Mouse (Mus musculus) midbrain, embryonic 10.5 days (tissue): ENCODE measurements around the gene Sgip1. TPM values are rescaled to one million over a fixed set of nuclear protein-coding genes. Genes with fewer than 3 reads are reported as not detected.

Experiments
- DNase-seq: peaks from one replicate; pipeline ENCODE4 v3.0.0-alpha.2; 2017; ENCODE audit warnings: low spot score
- H3K27ac ChIP-seq: fragments of 300-500 bp; sonication (generic); replicated peaks from 2 replicates; pipeline ENCODE4 v1.5.1; 2016; ENCODE audit warnings: mild to moderate bottlenecking
- H3K27me3 ChIP-seq: fragments of 300-500 bp; sonication (generic); 2 replicates; pipeline ENCODE4 v1.6.1; 2016; ENCODE audit warnings: low read depth, mild to moderate bottlenecking; ENCODE audit not compliant: poor library complexity, severe bottlenecking
- H3K36me3 ChIP-seq: fragments of 300-500 bp; sonication (generic); 2 replicates; pipeline ENCODE4 v1.6.1; 2016; ENCODE audit warnings: mild to moderate bottlenecking, moderate library complexity
- H3K4me1 ChIP-seq: fragments of 300-500 bp; sonication (generic); 2 replicates; pipeline ENCODE4 v1.6.1; 2016
- H3K4me3 ChIP-seq: fragments of 300-500 bp; sonication (generic); 2 replicates; pipeline ENCODE4 v1.5.1; 2016; ENCODE audit warnings: mild to moderate bottlenecking, moderate library complexity
- H3K9me3 ChIP-seq: fragments of 300-500 bp; sonication (generic); replicated peaks from 2 replicates; pipeline ENCODE4 v1.6.1; 2016; ENCODE audit warnings: mild to moderate bottlenecking
- WGBS: fragments of 180-500 bp; shearing (Covaris S2); methylation state at CpG from one replicate; pipeline ENCODE4 v1.1.7; 2016; 5-methylcytosine and 5-hydroxymethylcytosine counted together
- polyA plus RNA-seq: library from polyadenylated mRNA; unstranded; fragments of >200 nt; fragmentation: Nextera tagmentation; extraction: Ambion mirVana; gene quantifications from 2 replicates; pipeline ENCODE4 v1.2.1, GENCODE M21; 2016

Sgip1 gene
- polyA plus RNA-seq, 1 experiment from 2014 or later = 5.2 TPM

DNA sequence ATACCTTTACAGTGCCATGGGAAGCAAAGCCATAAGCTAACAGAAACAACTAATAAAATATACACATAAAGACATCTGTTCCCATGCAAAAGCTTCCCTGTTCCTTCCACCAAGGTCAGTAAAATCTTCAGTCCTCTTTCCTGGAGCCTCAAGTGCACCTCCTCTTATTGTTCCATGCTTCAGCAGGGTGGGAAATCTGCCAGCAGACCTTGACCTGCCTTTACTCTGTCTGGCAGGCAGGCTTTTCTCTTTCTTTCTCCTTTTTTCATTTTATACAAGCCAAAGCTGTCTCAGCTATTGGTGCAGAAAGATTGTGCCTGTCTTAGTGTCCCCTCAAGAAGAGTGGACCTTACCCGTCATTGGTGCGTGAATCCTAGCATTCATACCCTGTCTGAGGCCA lies 154.8 kb downstream of the Sgip1 start:
- no peak overlapping the region for H3K27ac ChIP-seq
- H3K9me3 ChIP-seq = peaks cover 13% of the 10 kb centered on the region; the same call in 1 of the 2 replicates
- no peak overlapping the region for H3K4me3 ChIP-seq
- WGBS = 92% methylated on average over 2 of the region's 2 CpGs
- no peaks in the 10 kb centered on the region for H3K36me3 ChIP-seq
- H3K27me3 ChIP-seq = no peaks in the 10 kb centered on the region
- no peak for DNase-seq
- no peaks in the 10 kb centered on the region for H3K4me1 ChIP-seq

DNA sequence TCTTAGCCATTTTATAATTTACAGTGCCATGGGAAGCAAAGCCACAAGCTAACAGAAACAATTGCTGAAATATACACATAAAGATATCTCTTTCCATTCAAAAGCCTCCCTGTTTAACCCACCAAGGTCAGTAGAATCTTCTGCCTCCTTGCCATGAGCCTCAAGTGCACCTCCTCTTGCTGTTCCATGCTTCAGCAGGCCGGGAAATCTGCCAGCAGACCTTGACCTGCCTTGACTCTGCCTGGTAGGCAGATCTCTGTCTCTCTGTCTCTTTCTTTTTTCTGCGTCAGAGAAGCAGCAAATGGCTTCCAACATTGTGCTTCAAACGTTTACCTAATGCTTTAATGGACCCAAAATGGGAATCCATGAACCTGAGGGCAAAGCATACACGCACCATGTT lies 157.9 kb downstream of the Sgip1 start:
- WGBS = 88% methylated on average over 4 of the region's 4 CpGs
- peaks cover 13% of the 10 kb centered on the region; the same call in 1 of the 2 replicates for H3K9me3 ChIP-seq

GRCm38 (mm10) chr4:102899683-102900082 lies 158.6 kb downstream of the Sgip1 start:
- Histone ChIP-seq H3K27me3 (no peaks in the 10 kb centered on the region), H3K36me3 (no peaks in the 10 kb centered on the region), H3K4me1 (peaks cover 4% of the 10 kb centered on the region; the same call in 1 of the 2 replicates), H3K9me3 (peaks cover 13% of the 10 kb centered on the region; the same call in 1 of the 2 replicates), H3K4me3 (no peak overlapping the region), H3K27ac (no peak overlapping the region)
- WGBS = 90% methylated on average over 5 of the region's 5 CpGs
- no peak for DNase-seq

More for the DNA sequence above, 157.9 kb downstream of the Sgip1 start:
- Histone ChIP-seq H3K27me3 (no peaks in the 10 kb centered on the region), H3K4me3 (no peak overlapping the region), H3K36me3 (no peaks in the 10 kb centered on the region), H3K4me1 (peaks cover 4% of the 10 kb centered on the region; the same call in 1 of the 2 replicates), H3K27ac (no peak overlapping the region)
- DNase-seq = no peak

DNA sequence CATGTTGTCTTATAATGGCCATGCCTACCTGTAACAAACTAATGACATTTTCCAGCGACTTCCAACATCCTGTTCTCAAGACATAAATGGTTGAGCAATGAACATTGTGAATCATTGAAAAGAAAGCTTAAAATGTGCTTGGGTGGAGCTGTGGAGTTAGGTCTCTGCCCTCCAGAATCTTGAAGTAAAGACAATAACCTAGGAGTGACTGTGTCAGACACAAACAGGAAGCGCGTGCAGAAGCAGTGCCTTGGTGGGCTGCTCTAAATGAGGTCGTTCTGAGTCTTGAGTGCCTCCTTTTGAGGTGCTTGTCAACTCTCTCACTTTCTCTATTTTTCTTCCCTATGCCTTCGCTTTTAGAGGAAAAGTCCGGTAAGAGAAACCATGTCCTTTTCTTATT lies 159.1 kb downstream of the Sgip1 start:
- peaks cover 12% of the 10 kb centered on the region; the same call in 1 of the 2 replicates for H3K9me3 ChIP-seq
- H3K4me1 ChIP-seq = peaks cover 4% of the 10 kb centered on the region; the same call in 1 of the 2 replicates
- no peak for DNase-seq
- no peak overlapping the region for H3K4me3 ChIP-seq
- 96% methylated on average over 6 of the region's 6 CpGs for WGBS
- H3K36me3 ChIP-seq = no peaks in the 10 kb centered on the region
- H3K27ac ChIP-seq = no peak overlapping the region
- H3K27me3 ChIP-seq = no peaks in the 10 kb centered on the region

DNA sequence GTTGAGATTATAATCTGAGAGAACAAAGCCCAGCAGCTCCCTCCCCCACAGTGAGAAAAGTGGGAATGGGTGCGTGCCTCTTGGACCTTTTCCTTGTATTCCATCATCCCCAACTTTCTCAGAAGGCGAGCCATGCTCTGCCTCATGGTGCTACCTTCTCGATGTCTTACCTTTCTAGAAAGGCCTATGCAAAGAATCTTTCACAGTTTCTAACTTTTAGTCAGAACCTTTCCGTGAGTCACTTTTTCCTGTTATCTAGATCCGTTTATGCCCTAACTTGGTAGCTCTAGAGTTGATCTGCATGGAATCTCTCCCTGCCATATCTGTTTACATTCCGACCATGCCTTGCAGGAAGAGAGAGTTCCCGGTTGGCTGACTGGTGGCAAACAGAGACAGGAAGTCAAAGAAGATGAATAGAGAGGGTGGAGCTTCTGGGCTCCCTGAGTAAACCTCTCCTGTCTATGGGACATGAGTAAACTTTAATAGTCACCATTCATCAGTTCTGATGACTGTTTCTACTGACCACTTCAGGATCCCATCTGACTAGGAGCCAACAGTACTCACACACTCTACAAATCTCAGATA lies 166.8 kb downstream of the Sgip1 start:
- Histone ChIP-seq H3K4me1 (no peaks in the 10 kb centered on the region), H3K4me3 (no peak overlapping the region), H3K36me3 (no peaks in the 10 kb centered on the region), H3K9me3 (no peaks in the 10 kb centered on the region), H3K27me3 (no peaks in the 10 kb centered on the region), H3K27ac (no peak overlapping the region)
- no peak for DNase-seq
- WGBS = 86% methylated on average over 7 of the region's 7 CpGs

DNA sequence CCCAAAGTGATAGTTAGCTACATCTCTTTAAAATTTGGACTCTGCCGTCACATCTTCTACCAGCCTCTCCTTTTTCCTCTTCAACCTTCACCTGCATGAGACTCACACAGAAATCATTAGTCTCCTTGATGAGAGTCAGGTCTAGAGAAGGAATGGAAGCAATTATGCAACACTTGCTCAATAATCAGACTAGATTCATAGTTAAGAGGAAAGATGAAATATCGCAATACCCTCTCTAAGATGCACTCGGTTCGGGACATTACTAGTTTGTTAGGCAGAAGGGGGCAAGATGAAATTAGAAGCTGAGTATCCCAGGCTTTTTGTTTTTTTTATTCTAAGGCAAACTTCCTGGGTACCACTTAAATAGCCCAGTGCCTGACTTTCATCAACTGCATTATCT lies 169.1 kb downstream of the Sgip1 start:
- H3K36me3 ChIP-seq = no peaks in the 10 kb centered on the region
- H3K9me3 ChIP-seq = no peaks in the 10 kb centered on the region
- H3K27me3 ChIP-seq = no peaks in the 10 kb centered on the region
- no peak overlapping the region for H3K4me3 ChIP-seq
- WGBS = 91% methylated on average over 4 of the region's 4 CpGs
- H3K4me1 ChIP-seq = no peaks in the 10 kb centered on the region
- no peak for DNase-seq
- H3K27ac ChIP-seq = no peak overlapping the region

DNA sequence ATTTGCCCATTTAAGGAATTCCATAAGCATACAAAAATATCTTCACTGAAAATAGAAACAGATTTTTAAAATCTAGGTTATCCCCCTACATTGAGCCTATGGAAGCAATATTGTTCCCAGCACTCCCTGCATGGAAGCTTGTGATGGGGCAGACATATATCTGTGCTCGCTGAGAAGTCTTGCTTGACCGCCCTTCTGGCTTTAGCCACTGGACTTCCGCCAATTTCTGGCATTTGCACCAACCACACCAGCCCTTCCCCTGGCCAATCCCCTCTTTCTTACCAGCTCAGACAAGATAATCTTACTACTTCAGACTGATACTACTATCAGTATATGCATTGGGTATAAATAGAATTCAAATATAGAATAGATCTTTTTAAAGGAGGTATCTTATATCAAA lies 172.1 kb downstream of the Sgip1 start:
- DNase-seq = no peak
- Histone ChIP-seq H3K27me3 (no peaks in the 10 kb centered on the region), H3K27ac (no peak overlapping the region), H3K4me1 (no peaks in the 10 kb centered on the region), H3K4me3 (no peak overlapping the region), H3K36me3 (no peaks in the 10 kb centered on the region), H3K9me3 (no peaks in the 10 kb centered on the region)
- WGBS = 89% methylated on average over 3 of the region's 3 CpGs

GRCm38 (mm10) chr4:102913700-102914327 lies 172.7 kb downstream of the Sgip1 start:
- DNase-seq = no peak
- no peak overlapping the region for H3K4me3 ChIP-seq
- H3K36me3 ChIP-seq = no peaks in the 10 kb centered on the region
- 73% methylated on average over 5 of the region's 5 CpGs for WGBS
- H3K9me3 ChIP-seq = no peaks in the 10 kb centered on the region
- H3K27ac ChIP-seq = no peak overlapping the region
- no peaks in the 10 kb centered on the region for H3K4me1 ChIP-seq
- H3K27me3 ChIP-seq = no peaks in the 10 kb centered on the region

GRCm38 (mm10) chr4:102918191-102918590 lies 177.1 kb downstream of the Sgip1 start:
- no peaks in the 10 kb centered on the region for H3K27me3 ChIP-seq
- no peak overlapping the region for H3K4me3 ChIP-seq
- no peaks in the 10 kb centered on the region for H3K4me1 ChIP-seq
- DNase-seq = no peak
- no peaks in the 10 kb centered on the region for H3K9me3 ChIP-seq
- WGBS = 90% methylated on average over 1 of the region's 1 CpGs
- H3K27ac ChIP-seq = no peak overlapping the region
- H3K36me3 ChIP-seq = no peaks in the 10 kb centered on the region

DNA sequence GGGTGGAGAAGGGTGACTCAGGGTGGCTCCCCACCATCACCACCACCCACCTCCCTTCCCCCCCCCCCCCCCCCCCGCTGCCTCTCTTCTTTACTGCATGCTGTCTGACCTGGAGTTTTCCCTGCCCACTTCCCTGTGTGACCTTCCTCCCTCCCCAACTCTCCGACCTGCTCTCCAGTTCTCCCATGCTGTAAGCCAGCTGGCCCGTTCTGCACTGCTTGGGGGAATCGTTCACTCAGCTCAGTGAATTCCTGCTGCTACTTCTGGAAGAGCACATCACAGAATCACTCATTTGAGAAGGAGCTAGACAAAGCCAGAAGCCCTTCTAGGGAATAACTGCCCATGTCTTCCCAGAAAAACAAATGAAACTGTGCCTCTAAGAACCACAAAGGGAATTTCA lies 188.4 kb downstream of the Sgip1 start:
- no peak for DNase-seq
- H3K4me1 ChIP-seq = no peaks in the 10 kb centered on the region
- H3K9me3 ChIP-seq = no peaks in the 10 kb centered on the region
- no peak overlapping the region for H3K4me3 ChIP-seq
- H3K36me3 ChIP-seq = no peaks in the 10 kb centered on the region
- no peak overlapping the region for H3K27ac ChIP-seq
- no peaks in the 10 kb centered on the region for H3K27me3 ChIP-seq
- 42% methylated on average over 3 of the region's 4 CpGs for WGBS

GRCm38 (mm10) chr4:102930679-102931078 lies 189.6 kb downstream of the Sgip1 start:
- DNase-seq = no peak
- 87% methylated on average over 7 of the region's 7 CpGs for WGBS
- H3K27ac ChIP-seq = no peak overlapping the region
- H3K4me1 ChIP-seq = no peaks in the 10 kb centered on the region
- H3K36me3 ChIP-seq = no peaks in the 10 kb centered on the region
- no peaks in the 10 kb centered on the region for H3K27me3 ChIP-seq
- H3K9me3 ChIP-seq = no peaks in the 10 kb centered on the region
- H3K4me3 ChIP-seq = no peak overlapping the region

- WGBS = 79% methylated on average over 3 of the region's 3 CpGs
- Histone ChIP-seq H3K27ac (no peak overlapping the region), H3K4me3 (no peak overlapping the region), H3K36me3 (no peaks in the 10 kb centered on the region), H3K4me1 (no peaks in the 10 kb centered on the region), H3K27me3 (no peaks in the 10 kb centered on the region), H3K9me3 (no peaks in the 10 kb centered on the region)
- DNase-seq = no peak
Measured at GRCm38 (mm10) chr4:102940266-102940665, 199.2 kb downstream of the Sgip1 start.

DNA sequence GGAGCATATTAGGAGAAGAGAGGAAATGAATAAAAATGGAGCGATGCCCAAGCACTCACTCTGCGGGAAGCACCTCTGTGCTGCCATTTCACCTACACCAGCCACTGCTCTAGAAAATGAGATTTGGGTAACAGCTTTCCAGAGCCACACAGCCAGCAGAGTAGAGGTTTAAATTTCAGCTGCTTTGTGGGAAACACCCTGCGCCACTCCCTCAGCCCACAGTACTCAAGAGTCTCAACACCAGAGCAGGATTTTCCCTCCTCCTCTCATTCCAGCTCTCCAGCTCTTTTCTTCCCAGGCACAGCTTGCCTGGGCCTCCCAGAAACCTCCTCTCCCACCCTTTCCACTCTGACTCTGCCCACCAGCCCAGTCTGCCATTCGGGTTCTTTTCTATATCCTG lies 199.6 kb downstream of the Sgip1 start:
- Histone ChIP-seq H3K4me3 (no peak overlapping the region), H3K36me3 (no peaks in the 10 kb centered on the region), H3K4me1 (no peaks in the 10 kb centered on the region), H3K27ac (no peak overlapping the region), H3K9me3 (no peaks in the 10 kb centered on the region), H3K27me3 (no peaks in the 10 kb centered on the region)
- 93% methylated on average over 4 of the region's 4 CpGs for WGBS
- DNase-seq = no peak
